Mouse (Mus musculus): Measurements from ENCODE around the gene Gabrb1.

Gene Gabrb1

DNA sequence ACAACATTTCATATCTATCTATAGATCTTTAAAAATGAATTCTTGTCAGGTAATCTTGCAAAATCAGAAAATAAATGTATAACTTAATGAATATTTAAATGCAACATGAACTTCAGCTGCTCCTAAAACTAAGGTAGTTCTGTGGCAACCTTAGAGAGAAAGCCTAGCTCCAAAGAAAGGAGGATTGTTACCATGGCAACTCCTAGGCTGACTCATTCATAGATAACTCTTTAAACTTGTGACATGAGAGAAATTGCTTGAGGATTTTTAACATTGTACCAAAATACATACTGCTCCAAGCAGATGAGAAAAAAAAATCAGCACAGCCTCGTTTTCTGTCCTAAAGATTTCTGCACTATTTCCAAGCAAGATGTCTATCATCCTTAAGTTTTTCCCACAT is 171.1 kb downstream of the Gabrb1 start:
- no peak for DNase-seq (ENCODE audit: low spot score)

DNA sequence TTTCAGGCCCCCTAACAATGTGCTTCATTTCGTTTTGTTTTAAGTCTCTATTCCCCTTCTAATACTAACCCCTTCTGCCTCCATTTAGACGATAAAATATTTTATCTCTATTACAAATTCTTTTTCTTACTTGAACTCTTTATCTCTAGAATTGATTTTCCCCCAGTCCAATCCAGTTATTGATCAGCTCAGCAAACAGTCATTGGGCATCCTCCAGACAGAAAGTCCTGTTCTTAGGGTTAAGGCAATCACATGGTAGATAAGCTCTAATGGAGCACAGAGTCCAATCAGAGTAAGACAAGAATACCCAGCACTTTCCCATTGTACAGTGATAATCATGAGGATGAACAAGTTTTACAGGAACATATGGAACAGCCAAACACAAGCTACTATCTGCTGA is 172.4 kb downstream of the Gabrb1 start:
- DNase-seq (ENCODE audit: low spot score) = no peak

DNA sequence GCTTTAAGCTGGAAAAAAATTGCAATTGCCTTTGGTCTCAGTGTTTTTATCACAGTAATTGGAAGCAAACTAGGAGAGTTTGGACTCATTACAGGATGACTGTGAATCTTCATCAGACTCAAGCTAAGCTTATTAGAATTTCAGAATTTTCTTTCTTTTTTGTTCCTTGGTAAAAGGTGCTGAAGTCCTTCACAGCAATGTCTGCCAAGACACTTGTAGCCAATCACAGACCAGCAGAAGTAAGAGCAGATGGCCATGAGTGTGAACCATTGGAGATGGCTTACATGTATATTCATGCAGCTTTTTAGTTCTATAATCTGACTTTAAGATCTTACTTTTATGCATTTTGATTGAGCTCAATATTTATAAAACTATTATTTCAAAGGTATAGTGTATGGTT is 184.3 kb downstream of the Gabrb1 start:
- no peak for DNase-seq (ENCODE audit: low spot score)

DNA sequence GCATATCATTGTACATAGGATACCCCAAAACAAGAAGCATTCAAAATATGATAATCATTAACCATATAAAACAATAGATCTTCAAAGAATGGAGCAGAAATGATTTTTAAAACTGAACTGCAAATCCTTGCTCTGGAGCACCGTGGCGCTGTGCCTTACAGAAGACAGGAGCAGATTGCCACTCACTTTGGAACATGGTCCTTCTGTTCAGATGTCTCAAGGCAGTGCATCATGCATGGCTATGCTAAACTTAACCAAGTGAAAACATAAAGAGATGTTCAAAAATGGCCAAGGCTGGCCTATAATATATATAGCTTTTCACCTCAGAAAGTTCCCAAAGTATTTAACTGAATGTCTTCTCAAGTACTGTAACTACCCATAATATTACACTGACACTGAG is 240.3 kb downstream of the Gabrb1 start:
- DNase-seq (ENCODE audit: low spot score) = no peak

DNA sequence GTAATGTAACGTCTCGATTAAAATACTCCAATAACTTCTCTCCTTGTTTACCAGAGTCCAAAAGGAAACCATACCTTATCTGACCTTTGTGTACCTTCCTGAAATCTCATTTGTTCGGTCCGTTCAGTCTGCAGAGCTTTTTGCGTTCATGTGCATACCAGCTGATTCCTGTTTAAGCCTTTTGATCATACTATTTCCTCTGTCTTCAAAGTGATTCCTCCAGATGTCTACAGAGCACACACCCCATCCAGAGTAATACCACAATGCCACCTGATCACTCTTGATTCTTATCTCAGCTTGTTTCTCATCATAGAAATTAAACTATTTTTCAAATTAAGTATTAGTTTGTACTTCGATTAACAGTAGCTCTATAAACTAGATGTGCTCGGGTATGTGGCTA is 245.5 kb downstream of the Gabrb1 start:
- DNase-seq (ENCODE audit: low spot score) = no peak

DNA sequence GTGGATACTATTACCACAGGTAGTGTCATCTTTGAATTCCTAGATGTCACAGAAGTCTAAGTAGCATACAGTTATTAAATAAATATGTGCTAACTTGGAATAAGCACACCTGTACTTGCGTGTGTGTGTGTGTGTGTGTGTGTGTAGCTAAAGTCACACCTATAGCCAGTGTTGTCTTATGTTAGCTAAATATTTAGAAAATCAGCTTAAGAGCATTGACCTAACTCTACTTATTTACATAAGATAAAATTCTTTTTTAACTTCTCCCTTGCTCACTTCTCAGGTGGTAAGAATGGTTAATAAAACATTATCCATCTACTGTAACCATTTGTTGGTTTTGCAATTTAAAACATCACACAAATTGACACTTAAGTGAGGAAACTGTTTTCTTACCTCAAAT is 256.1 kb downstream of the Gabrb1 start:
- DNase-seq (ENCODE audit: low spot score) = no peak

DNA sequence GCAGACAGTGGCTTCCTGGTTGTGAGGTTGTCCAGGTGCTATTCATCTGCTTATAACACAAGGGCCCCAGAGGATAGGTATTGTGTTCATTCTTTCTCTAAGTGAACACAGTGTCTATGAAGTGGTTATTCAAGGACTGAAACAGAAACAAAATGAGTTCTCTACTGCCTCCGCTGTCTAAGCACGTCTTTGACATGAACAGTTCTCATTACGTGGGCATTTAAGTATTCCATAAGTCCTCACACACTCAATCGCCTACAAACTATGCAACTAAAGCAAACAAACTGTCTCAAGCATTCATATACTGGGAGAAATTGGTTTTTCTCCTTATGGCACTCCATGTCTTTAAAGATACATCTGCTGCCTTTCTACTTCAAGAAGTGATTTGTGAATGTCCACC is 257.8 kb downstream of the Gabrb1 start:
- no peak for DNase-seq (ENCODE audit: low spot score)

DNA sequence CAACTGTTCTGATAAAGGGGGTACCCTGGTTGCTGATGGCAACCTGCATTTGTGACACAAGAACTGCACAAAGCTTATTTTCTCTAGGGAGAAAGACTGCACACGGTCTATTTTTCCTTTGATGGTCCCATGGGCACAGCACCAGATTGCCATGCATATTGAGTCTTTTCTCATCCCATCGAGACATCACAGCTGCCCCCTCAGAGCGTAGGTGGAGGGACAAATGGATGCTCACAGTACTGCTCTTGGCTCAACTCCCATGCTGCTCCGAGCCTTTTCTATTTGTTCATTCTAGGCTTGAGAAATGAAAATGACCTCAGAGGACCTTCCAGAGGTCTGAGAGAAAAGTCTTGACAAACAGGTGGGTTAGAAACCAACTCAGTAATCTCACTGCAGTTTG is 259.3 kb downstream of the Gabrb1 start:
- DNase-seq (ENCODE audit: low spot score) = no peak

DNA sequence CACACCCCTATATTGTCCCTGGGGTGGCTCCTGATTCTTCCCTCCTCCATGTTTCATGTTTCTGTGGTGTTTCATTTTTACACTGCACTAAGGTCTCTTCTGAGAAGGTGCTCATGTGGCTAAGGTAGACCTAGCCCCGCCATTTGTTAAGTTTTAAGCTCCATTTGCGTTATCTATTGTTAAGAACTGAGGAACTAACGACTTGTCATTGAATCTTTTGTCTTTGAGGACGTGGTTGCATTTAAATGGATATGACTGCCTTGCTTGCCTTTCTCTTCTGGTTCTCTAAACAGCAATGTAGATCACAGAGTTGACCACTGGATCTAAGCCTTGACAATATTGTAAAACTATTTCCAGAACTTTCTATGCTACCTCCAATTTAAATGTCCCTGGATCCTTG is 265.7 kb downstream of the Gabrb1 start:
- DNase-seq (ENCODE audit: low spot score) = no peak

DNA sequence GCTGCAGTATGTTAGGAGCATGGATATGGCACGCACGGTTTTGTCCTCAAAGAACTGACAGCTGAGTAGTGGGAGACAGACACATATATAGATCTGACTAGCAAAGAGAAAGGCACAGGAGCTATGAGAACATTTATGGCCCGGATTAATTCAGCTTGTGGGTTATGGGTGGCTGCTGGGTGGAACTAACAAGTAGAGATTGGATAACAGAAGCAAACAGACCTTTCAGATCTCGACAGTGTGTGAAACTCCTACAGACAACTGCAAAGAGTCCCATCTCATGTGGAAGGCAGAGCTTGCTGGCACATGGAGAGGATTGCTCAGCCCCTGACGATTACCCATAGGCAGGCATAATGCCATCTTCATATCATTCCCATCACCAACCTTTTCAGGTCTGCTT is 268.4 kb downstream of the Gabrb1 start:
- no peak for DNase-seq (ENCODE audit: low spot score)

DNA sequence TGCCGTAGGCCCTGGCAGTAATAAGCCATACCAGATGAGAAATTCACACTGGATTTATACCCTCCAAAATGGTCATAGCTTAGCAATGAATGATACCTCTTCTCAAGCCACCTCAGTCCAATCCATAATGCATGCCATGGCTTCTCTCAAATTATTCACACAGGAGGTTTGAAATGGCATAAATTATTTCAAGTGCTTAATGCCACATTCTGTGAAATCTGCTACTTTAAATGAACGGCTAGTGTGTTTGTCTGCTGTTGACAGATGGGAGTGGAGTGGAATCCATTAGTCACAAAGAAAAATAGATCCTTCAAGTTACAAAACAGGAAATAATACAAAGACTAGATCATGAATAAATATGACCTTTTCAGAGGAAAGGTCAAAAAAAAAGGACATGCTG is 272.1 kb downstream of the Gabrb1 start:
- DNase-seq (ENCODE audit: low spot score) = no peak

DNA sequence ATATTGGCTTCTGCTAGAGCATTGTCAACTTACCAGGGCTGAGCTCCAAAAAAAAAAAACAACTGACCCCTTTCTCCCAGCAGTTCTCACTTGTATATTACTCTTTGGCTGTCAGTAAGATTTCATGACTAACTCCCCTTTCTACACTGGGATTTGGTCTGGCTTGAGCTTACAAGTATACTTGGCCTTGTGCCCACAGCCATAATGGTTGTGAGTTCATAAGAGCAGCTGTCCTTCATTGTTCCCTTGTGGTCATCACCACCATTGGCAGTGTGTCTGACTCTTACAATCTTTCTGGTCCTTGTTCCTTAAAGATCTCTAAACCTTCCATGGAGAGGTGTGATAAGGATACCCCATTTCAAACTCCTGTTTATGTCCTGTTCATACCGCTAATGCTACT is 293.5 kb downstream of the Gabrb1 start:
- DNase-seq (ENCODE audit: low spot score) = no peak

DNA sequence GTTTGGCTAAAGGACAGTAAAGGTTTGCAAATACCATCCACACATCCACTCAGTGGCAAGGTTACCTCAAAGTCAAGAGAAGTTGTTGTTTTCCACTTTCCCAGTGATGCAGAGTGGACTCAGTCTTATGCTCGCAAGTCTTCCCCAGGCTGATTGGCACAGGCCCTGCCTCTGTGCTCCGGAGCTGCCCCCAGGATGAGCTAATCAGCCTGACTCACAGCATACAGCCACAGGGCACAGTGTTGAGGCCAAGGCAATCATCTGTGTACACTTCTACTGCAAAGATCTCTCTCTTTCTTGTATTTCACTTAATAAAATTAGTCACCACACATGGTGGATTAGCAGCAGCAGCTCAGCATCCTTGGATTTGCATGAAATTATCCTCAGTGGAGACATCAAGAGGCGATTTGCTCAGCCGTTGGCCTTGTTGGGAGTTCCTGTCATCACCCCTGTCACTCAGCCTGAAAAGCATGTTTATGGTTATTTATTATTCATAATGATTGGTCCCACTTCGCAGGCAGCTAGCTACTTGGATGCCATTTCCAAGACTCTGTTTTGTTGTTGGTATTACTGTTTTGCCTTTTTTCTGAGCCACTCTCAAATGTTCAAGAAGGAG is 297.3 kb downstream of the Gabrb1 start:
- no peak for DNase-seq (ENCODE audit: low spot score)

DNA sequence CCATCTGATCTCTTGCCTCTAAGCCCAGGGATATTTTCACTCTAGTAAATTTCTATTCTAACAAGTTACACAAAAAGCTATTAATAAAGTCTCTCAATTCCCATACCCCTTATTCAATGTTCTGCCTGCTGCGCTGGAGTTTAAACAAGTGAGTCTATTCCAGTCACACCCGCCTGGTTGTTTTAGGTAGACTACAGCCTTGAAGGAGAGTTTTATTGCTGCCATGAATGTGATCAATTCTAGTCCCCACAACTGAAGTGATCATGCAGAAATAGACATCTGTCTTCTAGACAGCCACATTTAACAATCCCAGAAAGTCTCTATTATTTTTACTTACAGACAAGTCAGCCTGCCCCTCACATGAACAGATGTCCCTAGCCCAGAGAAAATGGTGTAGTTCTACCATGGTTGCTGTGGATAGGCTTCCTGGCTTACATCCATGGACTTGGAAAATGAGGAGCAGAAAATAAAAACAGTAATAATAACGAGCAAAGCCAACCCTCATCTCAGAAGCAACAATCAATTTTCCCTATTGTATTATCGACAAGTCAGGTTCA is 307.0 kb downstream of the Gabrb1 start:
- DNase-seq (ENCODE audit: low spot score) = no peak

DNA sequence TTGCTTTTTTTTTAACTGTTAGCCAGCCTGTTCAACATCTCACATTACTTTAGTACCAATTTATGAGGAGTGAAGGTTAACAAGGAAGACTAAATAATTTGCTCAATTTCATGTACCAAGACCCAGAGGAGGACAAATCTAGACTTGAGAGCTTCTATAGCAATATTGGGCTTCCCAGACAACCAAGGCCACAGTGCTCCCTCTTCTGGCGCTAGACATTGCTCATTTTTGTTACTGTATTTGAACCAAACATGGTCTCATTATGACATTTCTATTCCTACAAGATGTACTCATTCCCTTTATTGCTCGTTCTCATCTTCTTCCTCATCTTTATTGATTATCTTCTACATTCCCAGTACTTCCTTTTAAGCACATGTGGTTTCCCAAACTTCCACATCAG is 307.6 kb downstream of the Gabrb1 start:
- DNase-seq (ENCODE audit: low spot score) = no peak

DNA sequence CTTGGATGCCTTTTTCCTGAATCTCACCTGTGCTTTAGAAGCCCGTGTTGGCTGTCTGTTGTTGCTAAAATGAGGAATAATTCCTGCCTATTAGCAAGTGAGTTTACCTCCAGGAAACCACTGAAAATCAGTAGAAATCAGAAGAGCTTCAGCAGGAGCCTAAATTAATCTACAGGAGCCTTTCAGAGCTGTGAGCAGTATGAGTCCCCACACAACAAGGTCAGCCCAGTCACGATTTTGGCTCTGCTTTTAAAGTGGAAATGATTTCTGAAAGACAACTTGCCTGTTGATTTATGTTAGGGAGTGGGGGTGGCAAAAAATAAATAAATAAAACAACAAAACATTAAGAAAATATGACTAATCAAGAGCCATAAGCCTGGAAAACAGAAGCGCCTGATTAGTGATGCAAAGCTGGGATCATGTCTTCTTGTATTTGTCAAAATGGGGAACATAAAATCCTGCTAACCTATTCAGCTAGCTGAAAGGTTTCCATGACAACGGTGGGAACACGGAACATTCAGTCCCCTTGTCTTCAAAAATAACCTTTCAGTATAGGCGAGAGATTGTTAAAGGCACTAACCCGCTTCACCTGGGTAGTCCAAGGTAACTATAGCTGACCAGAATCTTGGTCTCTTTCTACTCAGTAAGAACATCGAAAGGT is 312.4 kb downstream of the Gabrb1 start:
- peak; percentile 7 for DNase-seq (ENCODE audit: low spot score)

DNA sequence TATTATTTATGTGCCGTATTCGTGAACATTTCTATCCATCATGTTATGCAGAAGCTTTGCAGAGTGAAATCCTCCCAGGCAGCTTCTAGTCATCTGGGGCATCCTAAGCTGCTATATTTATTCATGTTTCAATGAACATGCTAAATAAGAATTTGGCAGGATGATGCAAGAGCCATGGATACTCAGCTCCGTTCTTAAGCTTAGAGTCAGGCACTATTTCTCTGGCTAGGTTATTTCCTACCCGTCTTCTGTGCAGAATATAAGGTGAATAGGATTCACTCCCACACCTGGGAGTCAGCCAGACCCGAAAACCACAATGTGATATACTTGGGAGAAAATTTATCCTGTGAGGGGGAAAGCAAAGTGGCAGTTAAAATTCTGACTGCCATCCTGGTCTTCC is 314.9 kb downstream of the Gabrb1 start:
- DNase-seq (ENCODE audit: low spot score) = no peak

DNA sequence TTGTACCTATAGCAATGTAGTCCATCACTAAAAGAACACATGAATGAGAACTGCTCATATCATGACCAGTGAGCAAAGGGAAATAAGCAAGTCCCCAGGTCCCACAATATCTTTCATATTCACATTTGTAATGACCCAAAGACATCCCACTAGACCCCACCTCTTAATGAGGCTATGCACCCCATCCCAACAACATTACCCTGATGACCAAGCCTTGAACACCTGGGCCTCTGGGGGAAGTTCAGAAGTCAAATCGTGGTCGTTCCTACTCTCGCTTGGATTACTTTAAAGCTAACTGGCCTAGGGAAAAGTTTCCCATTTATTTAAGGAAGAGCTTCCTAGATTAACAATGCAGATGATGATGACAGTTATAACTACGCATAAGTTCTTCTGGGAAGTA is 318.2 kb downstream of the Gabrb1 start:
- no peak for DNase-seq (ENCODE audit: low spot score)

DNA sequence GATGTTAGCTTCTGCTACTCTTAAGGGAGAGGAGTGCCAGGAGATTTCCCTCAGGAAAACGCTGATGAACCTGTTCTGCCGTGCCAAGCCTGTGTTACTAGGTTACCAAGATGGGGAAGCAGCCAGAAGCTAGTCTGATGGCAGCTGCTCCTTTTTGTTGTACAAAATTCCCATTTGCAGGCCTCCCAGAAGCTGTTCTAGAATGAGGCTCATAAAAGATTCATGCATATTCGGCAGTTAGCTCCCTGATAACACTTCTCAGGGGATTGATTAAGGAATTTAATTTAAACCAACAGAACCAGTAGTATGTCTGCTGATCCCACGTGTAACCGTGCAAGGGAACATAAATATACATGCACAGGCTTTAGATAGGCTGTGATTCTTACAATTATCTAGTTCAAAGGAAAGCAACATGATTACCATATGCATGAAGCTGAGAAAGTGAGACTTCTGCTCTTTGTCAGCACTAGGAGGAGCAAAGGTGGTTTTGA is 318.7 kb downstream of the Gabrb1 start:
- peak; percentile 45 for DNase-seq (ENCODE audit: low spot score)

DNA sequence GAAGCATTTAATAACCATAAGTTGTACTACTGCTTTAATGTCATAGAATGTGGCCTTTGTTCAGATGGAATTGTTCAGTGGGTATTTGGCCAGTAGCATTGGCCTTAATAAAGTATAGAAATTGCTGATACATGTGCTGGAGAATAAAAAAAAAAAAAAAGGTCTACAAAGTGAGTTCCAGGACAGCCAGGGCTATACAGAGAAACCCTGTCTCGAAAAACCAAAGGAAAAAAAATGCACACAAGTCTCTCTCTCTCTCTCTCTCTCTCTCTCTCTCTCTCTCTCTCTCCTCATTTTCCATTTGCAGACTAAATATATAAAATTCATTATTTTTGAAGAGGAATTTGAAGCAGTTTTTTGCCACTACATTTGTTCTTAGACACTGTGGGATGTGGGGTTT is 328.6 kb downstream of the Gabrb1 start:
- no peak for DNase-seq (ENCODE audit: low spot score)

DNA sequence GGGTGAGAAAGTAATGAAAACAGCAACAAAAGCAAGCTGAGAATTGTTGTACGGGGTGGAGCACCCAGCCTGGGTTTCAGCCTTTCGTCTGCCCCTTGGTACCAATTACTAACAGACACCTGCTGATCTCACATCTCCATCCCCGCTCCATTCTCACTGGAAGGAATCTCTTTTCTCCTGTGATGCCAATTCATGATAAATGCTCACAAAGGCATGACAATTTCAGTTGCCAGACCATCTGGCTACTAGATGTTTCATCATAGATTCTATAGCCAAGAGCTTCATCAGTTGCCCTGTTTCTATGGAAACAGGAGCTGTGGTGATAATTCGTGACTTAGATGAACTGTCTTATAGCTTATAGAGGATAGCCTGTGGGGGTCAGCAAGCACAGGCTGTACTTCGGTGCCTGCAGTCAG is 329.1 kb downstream of the Gabrb1 start:
- DNase-seq (ENCODE audit: low spot score) = no peak

DNA sequence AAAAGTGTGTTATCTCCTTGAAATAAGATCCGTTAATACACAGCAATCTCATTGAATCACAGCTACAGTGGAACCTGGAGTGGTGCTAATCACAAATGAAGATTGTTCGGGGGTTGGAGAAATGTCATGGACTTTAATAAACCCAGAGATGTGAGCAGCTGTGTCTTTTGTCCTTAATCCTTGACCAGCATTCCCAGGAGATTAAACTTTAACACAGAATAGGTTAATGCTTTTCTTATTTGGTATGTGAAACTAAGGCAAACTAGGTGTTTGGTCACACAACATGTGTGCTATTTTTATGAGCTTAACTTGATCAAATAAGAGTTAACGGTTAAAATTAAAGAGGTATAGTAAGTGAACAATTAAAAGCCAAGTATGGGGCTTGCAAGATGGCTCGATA is 341.6 kb downstream of the Gabrb1 start:
- DNase-seq (ENCODE audit: low spot score) = no peak

DNA sequence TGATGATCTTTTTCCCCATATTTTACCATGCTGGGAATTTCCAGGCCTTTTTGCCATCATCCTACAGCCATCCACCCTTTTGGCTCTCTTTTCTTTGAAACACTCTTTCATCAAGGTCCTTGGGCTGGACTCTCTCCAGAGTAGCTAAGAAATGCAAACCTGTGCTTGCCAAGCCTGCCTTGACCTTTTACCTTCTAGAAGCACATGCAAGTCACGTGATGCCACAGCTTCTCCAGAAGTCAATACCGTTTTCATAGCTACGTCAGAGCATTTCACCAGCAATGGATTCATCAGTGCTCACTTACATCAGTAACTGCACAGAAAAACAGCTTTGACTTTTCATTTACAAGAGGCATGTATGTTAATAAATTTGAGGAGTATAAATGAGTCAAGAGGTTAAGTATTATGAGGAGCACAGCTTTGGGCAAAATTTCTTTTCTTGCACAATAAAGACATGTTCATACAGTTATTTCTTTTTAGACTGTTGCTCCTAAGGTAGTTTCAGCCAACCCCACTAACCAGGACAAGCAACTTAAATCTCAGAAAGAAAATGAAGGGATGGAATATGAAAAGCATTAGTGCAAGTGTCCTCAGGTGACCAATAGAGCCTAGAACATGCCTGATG is 346.0 kb downstream of the Gabrb1 start:
- no peak for DNase-seq (ENCODE audit: low spot score)

Measured in embryo, embryonic 10.5 days (tissue).